Mouse (Mus musculus) thymus, postnatal 25 days (tissue): ENCODE measurements around the gene Osbpl10.
"Not testable (repeated sequence)": the region's sequence is repeated elsewhere in the genome, so short reads cannot be mapped to it uniquely, and the experiment has no call there.

Source experiments
- DNase-seq: peaks from one replicate; pipeline ENCODE4 v3.0.0; 2022

The Osbpl10 gene

DNA sequence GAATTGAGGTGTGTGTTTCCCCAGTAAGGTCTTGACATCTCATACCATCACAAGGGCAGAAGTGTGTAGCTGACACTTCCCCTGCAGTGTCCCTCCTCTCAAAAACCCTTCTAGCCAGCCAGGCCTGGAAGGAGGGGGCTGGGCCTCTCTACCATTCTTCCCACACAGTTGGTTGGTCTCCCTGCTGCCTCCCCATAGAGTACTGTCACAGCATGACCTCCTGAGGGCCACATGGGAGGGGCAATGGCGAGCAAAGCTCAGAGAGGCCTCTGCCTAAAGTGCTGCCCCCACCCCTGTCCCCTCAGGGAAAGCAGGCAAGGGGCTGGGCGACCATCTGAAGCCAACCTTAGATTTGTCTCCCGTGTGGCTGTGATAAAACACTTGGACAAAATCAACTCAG, 251.8 kb downstream of the Osbpl10 start:
- no peak for DNase-seq

DNA sequence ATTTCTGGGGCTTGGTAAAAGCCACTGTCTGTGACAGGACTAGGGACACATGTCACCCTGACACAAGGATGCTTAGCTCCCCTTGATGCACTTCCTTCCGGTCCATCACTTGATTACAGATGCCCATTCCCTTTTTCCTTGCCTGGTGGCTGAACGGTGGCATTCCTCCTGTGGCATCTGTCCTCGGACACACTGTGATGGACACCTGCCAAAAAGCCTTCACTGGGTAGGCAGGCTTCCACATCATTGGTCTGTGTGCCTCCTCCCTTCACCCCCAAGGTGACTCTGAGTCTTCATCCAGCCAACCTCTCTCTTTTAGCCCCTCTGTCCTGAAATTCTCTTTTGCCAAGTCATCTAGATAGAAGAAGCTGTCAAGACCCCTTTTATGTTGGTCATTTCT, 253.1 kb downstream of the Osbpl10 start:
- DNase-seq = no peak

DNA sequence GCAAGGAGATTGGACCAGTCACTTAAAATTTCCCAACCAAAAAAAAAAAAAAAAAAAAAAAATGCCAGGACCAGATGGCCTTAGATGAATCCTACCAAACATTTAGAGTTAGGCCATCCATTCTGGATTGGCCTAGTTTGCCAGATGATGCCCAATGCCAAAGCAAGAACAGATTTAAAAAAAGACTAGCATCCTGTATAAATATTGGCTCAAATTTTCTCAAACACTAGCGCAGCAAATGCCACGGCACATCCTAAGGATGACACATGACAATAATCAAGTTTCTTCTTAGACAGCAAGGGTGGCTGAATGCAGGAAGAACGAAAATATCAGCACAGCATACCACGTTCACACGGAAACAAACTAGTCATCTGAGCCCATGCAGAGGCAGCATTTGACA, 255.4 kb downstream of the Osbpl10 start:
- DNase-seq = no peak

DNA sequence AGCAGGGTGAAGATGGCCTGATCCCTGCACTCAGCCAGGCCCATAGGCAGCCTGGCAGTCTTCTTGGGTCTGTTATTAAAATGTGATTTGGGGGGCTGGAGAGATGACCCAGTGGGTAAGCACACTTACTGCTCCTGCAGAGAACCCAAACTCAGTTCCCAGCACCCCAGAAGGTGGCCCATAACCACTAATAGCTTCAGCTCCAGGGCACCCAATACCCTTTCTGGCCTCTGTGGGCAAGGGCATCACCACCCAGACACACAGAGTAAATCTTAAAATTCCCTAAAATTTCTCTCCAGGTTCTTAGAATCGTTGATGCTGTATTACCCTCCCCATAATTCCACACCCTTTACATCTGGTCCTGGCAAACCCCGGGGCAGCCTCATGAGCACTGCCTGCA, 256.2 kb downstream of the Osbpl10 start:
- DNase-seq = no peak

DNA sequence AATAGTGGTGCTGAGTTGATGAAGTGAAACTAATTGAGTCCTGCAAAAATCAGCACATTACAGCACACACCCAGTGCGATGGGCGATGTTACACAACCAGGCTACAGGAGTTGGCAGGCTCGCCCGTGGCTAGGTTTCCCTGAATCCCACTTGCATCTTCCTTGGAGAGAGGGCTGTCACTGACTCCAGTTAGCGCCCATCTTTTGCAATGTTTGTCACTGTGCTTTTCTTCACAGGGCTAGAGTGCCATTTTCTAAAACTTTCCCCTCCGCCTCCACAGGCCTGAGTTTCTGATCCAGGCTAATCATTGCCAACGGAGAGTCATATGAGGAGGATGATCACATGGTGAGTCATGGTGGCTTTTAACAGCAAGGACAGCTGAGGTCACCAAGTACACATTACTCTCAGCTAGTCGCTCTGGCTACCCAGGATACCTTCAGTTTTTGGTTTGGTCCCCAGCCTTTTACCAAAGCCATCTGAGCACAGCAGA, 258.0 kb downstream of the Osbpl10 start:
- no peak for DNase-seq

DNA sequence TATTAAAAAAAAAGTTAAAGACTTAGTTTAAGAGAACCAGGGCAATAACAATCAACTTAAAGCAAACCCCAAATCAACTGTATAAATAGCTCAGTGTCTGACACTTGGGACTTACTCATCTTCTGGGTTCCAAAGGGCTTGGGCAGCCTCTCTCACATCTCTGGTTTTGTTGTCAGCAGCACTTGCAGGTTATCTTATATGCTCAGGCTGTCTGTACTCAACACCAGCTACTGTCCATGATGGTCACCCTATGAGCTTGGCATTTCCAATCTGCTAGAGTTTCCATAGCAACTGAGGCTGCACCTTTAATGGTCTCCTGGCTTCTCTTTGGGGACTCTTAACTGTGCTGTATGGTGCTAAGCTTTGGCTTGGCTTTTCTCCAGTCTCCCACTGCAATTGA, 259.6 kb downstream of the Osbpl10 start:
- DNase-seq = no peak

DNA sequence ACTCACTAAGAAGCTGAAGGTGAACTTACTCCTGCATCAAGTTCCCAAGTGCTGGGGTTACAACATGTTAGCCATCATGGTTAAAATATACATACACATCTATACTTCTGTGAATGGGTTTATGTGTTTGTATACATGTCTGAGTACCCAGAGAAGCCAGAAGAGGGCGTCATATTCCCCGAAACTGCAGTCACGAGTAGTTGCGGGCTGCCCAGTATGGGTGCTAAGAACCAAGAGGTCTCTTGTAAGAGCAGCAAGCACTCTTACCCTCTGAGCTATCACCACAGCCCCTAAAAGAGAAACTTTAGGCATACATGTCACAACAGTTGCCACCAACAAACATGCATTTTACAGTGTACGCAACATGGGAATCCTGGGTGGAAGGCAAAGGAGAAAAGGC, 261.5 kb downstream of the Osbpl10 start:
- DNase-seq = no peak

DNA sequence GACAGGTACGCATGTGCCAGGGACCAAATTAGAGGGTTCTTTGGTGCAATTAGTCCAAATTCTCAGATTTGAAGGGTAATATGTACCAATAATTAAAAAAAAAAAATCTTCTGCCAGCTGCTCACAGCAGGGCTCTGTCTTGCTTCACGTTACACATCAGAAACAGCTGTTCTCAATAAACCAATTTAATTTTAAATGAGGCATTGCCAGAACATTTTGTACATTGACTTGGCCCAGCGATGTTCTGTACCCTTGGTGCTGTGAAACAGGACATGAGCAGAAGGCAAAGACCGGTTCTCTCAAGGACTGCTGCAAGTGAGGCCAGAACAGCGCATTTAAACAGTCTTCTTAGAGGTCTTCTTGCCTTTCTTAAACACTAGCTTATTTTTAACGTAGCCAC, 265.3 kb downstream of the Osbpl10 start:
- DNase-seq = no peak

DNA sequence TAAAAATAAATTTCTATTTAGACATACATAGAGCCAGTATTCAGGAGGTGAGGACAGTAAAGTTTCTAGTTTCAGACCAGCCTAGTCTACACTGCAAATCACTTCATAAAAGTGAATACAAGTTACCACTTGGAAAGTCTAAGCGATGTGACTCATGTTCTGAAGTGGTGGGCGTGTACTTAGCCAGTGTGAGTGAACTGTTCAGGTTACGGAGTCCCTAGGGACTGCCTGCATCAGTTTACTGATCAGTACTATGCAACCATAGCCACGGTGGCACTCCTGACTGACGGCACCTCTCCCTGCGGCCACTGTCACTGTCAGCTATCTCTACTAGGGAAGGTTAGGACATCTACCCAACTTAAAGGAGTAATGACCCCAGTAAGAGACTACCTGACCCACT, 266.7 kb downstream of the Osbpl10 start:
- DNase-seq = no peak

DNA sequence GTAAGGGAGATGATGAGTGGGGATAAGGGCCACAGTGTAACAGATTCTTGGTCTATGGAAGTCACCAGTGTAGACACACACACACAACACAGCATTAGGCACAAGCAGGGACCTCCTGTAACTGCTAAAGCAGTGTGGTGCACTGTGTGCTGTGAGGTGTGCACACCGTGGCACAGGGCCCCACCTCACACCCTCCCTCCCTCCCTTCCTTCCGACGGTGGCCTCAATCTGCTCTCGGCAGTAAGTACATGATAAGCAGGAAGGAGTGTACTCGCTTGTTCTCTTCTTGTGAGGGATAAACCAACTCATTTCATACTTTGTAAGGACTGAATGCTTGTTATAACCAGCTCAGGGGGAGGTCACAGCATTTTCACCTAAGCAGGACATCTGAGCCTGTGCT, 270.8 kb downstream of the Osbpl10 start:
- DNase-seq = no peak

DNA sequence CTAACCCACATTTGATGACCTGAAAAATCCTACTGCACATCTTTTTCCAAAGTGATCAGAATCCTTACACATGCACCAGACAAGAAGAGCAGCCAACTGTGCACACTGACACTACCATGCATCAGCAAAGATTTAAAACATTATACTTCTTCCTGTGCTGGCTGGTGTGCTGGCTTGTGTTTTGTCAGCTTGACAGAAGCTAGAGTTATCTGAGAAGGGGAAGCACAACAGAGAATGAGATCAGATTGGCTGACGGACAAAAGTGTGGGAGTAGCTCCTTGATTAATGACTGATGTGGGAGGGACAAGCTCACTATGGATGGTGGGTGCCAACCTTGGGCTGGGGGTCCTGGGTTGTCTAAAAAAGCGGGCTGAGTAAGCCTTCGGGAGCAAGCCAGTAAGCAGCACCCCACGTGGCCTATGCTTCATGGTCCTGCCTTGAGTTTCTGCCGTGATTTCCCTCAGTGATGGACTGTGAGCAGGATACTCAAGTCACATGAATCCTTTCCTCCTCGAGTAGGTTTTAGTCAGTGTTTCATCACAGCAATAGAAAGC, 279.4 kb downstream of the Osbpl10 start:
- DNase-seq = no peak

DNA sequence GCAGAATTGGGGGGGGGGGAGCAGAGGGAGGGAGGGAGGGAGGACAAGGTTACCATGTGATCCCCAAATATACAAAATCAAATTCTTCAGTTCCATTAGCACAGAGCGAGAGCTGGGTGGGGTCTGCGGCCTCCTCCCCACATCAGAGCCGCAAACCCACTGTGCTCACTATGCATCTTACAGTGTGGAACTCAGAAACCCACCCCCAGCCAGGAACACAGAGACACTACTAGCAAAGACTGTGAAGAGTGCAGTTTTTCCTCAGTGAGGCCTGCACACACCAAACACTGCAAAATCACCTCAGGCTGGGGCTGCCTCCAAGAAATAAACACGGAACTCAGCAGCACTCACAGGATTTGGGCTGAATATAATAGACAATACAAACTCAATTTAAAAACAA, 281.5 kb downstream of the Osbpl10 start:
- no peak for DNase-seq

DNA sequence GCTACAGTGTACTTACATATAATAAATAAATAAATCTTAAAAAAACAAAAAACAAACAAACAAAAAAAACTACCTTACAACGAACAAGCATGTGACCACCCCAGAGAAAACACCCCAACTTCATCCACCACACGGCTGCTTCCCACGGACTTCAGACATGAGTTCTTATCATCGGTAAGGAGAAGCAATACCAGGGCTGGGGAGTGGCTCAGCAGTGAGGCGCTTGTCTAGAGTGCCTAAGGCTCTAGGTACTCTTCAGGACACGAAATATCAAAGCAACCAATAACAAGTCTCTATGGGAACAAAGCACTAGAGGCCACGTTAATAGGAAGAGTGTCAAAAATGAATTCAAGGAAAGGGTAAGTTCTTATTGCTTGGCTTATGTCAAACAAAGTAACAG, 282.1 kb downstream of the Osbpl10 start:
- no peak for DNase-seq

DNA sequence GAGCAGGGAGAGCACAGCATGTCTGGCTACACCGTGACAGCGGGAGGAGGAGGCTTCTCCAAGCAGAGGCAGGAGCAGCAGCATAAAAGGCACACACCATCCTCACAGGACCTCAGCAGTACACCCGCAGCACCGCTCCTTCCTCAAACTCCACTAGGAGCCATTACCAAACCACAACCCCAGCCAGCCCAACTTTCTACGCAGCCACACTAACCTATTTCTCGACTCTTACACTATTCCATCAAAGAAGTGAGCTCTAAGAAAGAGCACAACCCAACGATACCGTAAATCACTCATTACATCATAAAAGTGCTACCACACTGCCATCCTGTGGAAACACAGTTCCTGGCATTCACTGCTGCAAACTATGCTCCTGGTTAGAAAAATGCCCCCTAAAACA, 283.1 kb downstream of the Osbpl10 start:
- no peak for DNase-seq

DNA sequence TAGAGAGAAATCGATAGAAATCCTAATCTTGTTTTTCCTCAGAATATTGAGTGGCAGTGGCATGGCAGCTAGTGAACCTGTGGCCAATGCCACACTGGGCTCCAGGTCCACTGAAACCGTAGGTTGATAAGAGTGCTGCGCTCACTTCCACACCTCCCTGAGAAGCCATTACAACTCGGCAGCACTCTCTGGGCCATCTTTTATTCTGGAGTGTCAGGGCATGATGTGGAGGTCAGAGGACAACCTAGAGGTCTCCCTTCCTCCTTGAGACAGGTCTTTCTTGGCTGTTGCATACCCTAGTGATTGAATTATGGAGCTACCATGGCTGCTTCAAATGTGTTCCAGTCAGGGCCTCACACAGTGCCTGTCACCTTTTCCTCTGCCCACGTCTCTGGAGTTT, 283.5 kb downstream of the Osbpl10 start:
- no peak for DNase-seq

DNA sequence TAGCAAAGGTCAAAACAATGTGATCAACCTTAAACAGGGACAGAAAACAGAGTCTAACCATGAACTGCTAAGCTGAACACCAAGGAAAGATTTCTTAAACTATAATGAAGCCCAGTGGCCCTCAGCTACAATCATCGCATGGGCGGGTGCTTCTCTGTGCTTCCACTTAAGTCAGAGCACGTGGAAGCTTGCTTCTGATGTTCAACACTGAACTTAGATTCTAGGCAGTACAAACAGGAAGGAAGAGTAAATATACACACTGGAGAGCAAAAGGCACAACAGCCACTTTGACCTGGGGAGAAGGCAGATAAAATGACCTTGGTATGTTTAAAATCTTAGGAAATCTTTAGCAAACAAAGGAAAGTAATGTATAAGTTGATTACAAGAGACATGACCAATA, 293.2 kb downstream of the Osbpl10 start:
- DNase-seq = no peak

DNA sequence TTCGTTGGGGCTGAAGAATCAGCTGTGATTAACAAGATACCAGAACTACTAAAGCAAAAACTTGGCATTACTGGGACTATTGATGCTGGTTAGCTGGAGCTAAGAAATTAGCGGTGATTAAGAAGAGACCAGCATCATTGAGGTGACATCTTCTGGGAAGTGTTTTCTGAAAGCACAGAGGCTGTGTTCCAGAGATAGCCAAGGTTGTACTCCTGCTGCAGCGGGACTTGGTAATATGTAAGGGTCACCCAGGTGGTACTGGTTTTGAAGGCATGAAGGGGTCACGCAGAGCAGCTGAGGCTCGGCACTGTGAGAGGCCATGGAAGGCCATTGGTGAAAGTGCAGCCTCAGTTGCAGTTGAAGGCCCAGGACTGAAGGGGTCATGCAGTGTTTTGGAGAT, 294.1 kb downstream of the Osbpl10 start:
- not testable (repeated sequence) for DNase-seq

DNA sequence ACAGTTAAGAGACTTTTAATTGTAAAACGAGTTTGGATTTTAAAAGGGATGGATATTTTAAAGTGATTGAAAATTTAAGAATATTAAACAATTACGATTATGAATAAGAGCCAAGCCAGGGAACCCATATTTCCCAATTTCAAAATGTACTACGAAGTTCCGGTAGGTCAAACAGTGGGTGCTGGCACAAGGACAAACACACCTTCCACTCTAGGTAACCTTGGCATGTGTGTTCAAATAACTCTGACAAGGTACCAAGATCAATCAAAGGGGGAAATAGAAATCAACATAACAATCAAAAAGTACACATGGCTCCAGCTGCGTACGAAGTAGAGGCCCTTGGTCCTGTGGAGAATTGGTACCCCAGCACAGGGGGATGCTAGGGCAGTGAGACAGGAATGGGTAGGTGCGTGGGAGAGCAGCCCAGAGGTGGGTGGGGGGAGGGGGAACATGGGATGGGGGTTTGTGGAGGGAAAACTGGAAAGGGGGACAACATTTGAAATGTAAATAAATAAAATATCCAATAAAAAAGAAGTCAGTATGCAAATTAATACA, 294.8 kb downstream of the Osbpl10 start:
- DNase-seq = no peak

DNA sequence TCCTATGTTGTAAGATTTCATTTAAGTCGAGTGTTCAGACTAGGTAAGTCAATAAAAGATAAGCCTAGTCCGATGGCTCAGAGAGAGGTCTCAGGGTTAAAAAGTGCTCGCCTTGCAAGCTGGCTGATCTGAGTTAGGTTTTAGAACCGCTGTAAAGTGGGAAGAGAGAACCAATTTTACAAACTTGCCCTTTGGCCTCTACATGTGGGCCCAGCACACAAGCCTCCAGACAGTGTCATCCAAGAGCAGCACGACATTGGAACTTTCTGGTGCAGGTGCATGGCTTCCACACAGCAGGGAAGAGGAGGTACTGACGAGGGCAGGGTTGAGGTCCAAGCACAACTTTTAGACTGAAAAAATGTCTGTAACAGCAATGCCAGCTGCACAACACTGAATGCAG, 296.4 kb downstream of the Osbpl10 start:
- DNase-seq = no peak

DNA sequence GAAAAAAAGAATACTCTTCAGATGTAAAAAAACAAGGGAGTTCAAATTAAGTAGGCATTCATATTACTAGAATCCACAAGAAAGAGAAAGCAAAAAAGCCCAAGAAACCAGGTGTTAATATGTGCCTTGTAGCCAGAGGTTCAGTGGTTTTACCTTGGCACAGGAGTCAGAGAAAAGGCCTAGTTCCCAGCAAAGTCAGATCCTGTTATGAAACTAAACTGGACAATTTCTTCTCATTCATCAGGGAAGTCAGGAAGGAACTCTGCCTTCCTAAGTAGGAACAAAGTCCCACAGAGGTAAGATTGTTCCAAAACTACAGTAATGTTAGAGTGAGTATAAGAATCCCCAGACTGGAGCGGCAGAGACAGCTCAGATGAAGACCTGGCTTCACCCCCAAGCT, 300.3 kb downstream of the Osbpl10 start:
- no peak for DNase-seq
